Mouse (Mus musculus) lung, postnatal 0 days (tissue): ENCODE measurements around the gene Idh2.

Experiments used
- CTCF ChIP-seq: IDR thresholded peaks from 2 replicates; pipeline ENCODE4 v1.5.1; 2016; ENCODE audit warnings: antibody characterized with exemption, mild to moderate bottlenecking
- EP300 ChIP-seq: IDR thresholded peaks from 2 replicates; pipeline ENCODE4 v1.6.1; 2016; ENCODE audit warnings: antibody characterized with exemption, mild to moderate bottlenecking, control low read depth

- TF ChIP-seq CTCF (no peak), EP300 (no peak)
These were observed 44.0 kb downstream of the Idh2 start for GRCm38 (mm10) chr7:80071209-80071608.
